Mouse (Mus musculus): ENCODE data around the gene Spns1.

Spns1 gene

GRCm38 (mm10) chr7:126369393-126369792, 7.9 kb downstream of the Spns1 start, which contains the start of gene Lat:
Lat (minus strand) TSS chr7:126369570.
- DNase-seq (ENCODE audit: low spot score): no peak

DNA sequence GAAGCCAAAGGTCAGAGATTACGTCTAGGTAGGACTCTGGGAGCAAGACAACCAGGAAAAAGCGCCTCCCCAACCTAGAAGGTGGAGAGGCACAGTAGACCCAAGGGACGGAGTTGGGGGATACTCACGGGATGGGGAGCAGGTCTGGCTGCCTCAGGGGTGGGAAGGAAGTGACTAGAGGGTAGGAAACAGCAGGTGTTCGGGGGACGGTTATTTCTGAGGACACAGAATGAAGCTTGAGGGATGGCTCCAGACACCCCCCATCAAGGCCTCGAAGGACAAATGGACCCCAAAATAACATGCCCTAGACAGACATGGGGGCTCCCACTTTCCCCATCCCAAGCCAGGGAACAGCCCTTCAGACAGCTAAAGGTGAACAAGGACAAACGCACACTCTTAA, 8.9 kb downstream of the Spns1 start:
- DNase-seq (ENCODE audit: low spot score): no peak

GRCm38 (mm10) chr7:126367636-126368035, 9.6 kb downstream of the Spns1 start:
- DNase-seq (ENCODE audit: low spot score): no peak

DNA sequence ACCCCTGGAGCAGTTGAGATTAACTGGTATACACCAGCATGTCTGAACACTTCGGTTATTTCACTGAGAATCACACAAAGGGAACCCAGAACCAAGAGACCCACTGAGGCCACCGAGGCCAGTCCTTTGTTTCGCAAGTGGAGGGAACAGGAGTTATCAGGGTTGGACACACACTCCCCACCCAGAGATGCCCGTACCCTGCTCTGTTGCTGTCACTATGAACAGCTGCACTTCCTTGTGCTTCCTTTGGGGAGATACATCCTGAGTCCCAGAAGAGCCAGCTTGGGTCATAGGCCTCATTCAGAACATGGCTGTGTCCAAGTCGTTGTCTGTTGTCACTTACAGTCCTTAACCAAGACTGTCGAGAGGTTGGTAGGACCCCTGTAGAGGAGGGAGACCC, 14.2 kb downstream of the Spns1 start:
- no peak for DNase-seq (ENCODE audit: low spot score)

GRCm38 (mm10) chr7:126359049-126359448, 18.2 kb downstream of the Spns1 start:
- DNase-seq (ENCODE audit: low spot score): no peak

DNA sequence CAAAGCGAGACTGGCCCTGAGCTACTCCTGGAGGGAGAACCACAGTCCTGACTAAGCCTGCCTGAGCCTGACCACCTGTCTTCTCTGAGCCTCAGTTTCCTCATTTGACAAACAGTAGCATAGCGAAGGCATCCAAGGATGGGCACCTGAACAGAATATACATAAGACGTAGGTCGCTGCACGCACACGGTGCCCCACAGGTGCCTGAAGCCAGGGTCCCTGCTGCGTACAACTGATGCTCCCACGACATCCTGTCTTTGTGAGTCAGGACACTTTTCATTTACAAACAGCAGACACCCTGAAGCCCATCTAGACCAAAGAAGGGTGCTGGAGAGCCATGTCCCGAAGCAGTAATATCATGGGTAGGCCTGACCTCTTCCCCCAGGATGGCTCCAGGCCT, 18.8 kb downstream of the Spns1 start:
- DNase-seq (ENCODE audit: low spot score): no peak

- DNase-seq (ENCODE audit: low spot score): no peak
Observed at GRCm38 (mm10) chr7:126357838-126358237, 19.4 kb downstream of the Spns1 start.

DNA sequence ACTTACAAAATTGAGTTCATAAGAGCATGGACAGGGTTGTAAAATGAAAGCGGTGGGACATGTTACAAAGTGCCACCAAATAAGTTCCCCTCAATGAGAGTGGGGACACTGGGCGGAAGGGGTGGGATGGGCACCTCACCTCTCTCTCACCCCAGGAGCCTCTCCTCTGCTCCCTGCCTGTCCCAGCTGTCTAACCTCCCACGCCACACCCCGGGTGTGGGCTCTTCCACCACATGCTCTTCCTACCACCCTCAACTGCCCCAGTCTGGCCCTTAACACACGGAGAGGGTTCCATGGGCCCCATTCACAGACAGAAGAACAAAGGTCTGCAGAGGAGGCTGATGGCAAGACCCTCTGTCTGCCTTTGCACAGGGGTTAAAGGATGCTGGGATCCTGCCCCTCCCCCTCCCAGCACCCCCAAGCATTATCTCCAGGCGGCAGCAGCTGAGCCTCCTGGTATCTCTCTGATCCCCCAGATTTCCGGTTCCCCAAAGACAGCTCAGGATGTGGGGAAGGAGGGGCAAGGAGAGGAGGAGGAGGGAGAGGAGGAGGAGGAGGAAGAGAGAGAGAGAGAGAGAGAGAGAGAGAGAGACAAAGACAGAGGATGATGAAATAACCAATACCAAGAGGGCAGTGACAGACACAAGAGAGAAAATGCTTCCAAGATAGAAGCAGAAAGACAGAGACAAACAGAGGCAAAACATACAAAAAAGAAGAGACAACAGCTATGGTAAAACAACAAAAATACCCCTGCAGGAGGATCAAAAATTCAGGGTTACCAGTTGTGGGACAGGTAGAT, 20.3 kb downstream of the Spns1 start:
- DNase-seq (ENCODE audit: low spot score): peak; percentile 67

- no peak for DNase-seq (ENCODE audit: low spot score)
Observed at GRCm38 (mm10) chr7:126355847-126356597, 21.2 kb downstream of the Spns1 start.

DNA sequence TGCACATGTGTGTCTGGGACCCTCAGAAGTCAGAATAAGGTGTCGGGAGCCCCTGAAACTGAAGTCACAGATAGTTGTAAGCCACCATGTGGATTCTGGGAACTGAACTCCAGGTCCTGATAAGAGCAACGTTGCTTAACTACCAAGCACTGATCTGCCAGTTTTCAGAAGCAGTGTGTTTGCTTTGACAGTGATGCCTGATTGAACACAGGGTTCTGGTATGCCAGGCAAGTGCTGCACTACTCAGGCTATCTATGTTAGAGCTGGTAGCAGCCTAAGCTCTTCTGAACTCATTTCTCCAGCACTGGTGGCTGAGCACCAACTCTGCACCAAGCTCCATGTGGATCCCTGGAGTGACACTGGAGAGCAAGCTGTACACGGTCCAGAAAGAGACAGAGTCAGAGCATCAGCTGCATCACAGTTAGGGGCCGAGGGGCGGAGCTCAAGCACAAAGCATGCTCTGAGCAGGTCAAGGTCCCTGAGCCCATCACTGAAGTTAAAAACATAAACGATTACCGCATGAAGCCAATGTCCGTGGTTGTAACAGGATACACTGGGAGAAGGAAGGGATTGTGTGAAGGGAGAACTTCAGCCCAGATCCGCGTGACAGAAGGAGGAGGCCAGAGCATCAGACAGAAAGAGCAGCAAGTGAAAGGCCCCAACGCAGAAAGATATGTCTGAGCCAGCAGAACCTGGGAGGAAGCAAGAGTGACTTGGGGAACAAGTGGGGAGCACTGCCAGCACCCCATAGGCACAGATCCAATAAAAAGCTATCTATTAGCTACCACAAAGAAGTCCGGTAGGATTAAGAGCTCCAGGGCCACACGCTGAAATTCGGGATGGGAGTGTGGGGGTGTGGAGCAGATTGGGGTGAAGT, 22.3 kb downstream of the Spns1 start:
- peak; percentile 20 for DNase-seq (ENCODE audit: low spot score)

DNA sequence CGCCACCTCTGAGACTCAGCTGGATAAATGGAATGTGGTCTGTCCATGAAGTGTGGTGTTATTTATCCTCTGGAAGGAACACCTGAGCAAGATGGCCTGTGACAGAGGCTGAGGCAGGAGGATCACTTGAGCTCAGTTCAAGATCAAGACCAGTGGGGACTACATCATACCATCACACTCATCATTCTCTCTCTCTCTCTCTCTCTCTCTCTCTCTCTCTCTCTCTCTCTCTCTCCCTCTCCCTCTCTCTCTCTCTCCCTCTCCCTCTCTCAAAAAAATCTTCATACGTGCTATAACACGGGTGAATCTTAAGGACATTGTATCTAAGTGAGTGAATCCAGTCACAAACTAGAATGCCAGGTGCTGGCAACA, 23.3 kb downstream of the Spns1 start:
- no peak for DNase-seq (ENCODE audit: low spot score)

- no peak for DNase-seq (ENCODE audit: low spot score)
Observed at GRCm38 (mm10) chr7:126353251-126353993, 23.8 kb downstream of the Spns1 start.

DNA sequence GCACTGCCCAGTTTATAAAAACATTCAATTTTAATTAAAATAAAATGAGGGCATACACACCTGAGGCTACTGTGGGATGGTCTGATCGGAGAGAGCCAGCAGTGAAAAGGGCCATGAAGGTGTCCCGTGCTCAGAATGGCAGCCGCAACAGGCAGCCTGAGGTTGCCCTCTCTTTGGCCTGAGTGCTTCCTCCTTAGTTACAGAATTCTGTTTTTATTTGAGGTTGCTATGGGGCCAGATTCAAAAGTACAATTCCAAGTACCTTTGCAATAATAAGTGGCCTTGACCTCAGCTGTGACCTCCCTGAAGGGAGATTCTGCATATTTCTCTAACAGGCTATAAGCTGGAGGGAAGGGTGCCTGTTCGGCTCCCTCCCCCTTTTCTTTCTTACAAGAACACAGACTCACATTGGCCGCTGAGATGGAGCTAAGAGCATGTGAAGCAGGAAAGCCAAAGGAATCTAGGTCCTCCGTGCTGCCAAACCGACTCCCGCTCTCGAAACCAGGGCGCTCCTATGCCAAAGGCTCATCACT, 25.8 kb downstream of the Spns1 start:
- no peak for DNase-seq (ENCODE audit: low spot score)

DNA sequence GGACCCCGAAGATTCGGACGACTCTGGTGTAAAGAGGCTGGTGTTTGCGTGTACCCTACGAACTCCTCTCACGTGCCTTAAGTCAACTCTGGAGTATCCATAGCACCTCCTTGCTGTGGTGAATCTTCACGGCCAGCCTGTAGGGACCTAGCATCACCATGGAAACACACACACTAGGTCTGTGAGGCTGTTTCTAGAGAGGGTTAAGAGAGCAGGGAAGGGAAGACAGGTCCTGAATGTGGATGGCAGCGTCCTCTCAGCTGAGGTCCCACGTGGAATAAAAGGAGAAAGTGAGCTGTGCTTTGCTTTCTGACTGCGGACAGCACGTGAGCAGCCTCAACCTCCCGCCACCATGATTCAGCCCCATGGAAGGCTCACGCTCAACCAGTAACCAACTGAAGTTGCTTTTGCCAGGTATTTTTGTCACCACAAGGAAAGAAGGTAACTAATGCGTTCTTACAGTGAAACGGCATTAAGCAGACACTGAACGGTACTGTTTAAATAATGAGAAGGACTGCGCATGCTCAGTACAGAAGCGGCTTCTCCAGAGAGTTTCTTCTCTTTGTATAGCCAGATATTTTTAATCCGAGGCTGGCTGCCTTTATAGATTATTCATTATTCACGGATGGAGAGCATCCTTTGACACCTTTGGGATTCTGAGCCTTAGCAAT, 26.4 kb downstream of the Spns1 start:
- no peak for DNase-seq (ENCODE audit: low spot score)

GRCm38 (mm10) chr7:126348293-126348692, 29.0 kb downstream of the Spns1 start:
- DNase-seq (ENCODE audit: low spot score): no peak

DNA sequence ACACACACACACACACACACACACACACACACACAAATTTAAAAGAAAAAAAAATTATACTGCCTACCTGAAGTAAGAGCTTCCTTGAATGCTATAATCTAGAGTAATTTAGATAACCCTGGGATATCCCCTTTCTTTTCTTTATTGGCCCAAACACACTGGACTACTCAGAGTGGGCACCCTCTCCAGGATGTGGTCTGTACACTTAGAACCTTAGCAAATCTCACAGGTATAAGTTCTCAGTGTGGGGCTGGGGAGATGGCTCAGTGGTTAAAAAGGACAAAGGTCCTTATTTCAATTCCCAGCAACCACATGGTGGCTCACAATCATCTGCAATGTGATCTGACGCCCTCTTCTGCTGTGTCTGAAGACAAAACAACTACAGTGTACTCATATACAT, 30.2 kb downstream of the Spns1 start:
- no peak for DNase-seq (ENCODE audit: low spot score)

- DNase-seq (ENCODE audit: low spot score): no peak
Observed at GRCm38 (mm10) chr7:126345969-126346368, 31.3 kb downstream of the Spns1 start.

DNA sequence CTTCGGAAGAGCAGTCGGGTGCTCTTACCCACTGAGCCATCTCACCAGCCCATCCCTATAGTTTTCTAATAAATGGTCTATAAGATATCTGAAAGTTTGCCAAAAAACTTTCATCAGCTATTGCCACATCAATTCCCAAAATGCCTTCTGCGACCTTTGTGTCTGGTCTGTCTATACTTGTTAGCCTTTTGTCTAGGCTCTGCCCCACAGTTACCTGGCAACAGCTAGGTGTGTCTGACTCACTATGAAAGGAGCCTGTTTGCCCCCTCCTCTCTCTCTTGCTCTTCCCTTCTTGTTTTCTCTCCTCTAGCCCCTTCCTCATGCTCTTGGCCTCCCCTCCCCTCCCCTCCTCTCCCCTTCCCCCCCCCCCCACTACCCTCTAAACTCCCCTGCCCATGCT, 31.7 kb downstream of the Spns1 start:
- no peak for DNase-seq (ENCODE audit: low spot score)

DNA sequence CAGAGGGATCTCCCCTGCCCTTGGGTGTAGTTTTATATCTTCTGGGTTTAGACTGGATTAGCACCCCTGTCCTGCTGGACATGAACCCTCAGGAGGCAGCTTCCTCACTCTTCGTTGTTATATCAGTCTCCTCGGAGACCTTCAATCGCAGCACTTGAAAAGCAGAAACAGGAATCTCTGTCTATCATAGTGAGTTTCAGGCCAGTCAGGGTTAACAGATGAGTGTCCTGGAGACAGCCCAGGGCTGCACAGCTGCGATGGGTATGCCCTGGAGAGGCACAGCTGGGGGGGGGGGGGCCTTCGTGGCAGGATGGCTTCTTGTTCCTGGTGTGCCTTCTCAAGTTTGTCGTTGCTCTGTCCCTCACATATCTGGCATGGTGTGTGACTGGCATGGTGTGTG, 36.4 kb downstream of the Spns1 start:
- no peak for DNase-seq (ENCODE audit: low spot score)

GRCm38 (mm10) chr7:126340206-126340618, 37.0 kb downstream of the Spns1 start:
- no peak for DNase-seq (ENCODE audit: low spot score)

GRCm38 (mm10) chr7:126339521-126339971, 37.7 kb downstream of the Spns1 start:
- DNase-seq (ENCODE audit: low spot score): no peak
